Mouse (Mus musculus) CH12.LX (cell line): ENCODE results near the gene Zfp638. TPM values are rescaled to one million over a fixed set of nuclear protein-coding genes. Genes with fewer than 3 reads are reported as not detected.

Experiments used
- DNase-seq: peaks from one replicate; pipeline ENCODE4 v3.0.0-alpha.2; 2013; ENCODE audit errors: extremely low read depth
- H3K27ac ChIP-seq: 2 replicates; pipeline ENCODE4 v1.5.1; 2012; ENCODE audit warnings: low read depth, mild to moderate bottlenecking, control low read depth, moderate library complexity; ENCODE audit not compliant: insufficient read depth
- H3K27me3 ChIP-seq: replicated peaks from 2 replicates; pipeline ENCODE3; 2012; ENCODE audit warnings: inconsistent platforms
- H3K36me3 ChIP-seq, 2 experiments: replicated peaks in 1 of 2; 2 replicates each; pipeline versions ENCODE3 to v1.6.1; 2012; ENCODE audit warnings: inconsistent platforms in 1 of 2, low read length in 1 of 2, mild to moderate bottlenecking in 1 of 2, mixed read lengths in 1 of 2, moderate library complexity in 1 of 2; ENCODE audit not compliant: control insufficient read depth in 1 of 2, insufficient read depth in 1 of 2
- H3K4me1 ChIP-seq, 2 experiments: 2 replicates each; pipeline ENCODE4 v1.6.1; 2012; ENCODE audit warnings: inconsistent platforms in 1 of 2, moderate library complexity in 1 of 2; ENCODE audit not compliant: insufficient read depth in 2 of 2, control insufficient read depth in 1 of 2
- H3K4me2 ChIP-seq: 2 replicates; pipeline ENCODE4 v1.6.1; 2012; ENCODE audit warnings: low read depth, mild to moderate bottlenecking, control low read depth; ENCODE audit not compliant: poor library complexity, insufficient read depth, severe bottlenecking
- H3K4me3 ChIP-seq, 3 experiments: fragments of 150-350 bp in 1 of 3; sonication (generic) in 1 of 3; replicated peaks in 1 of 3; 2 replicates each; pipeline versions ENCODE3 to v1.5.1; 2011 to 2012; ENCODE audit warnings: low read depth in 2 of 3, low read length in 2 of 3, mild to moderate bottlenecking in 2 of 3, moderate library complexity in 2 of 3, control low read depth in 1 of 3, improper control_type of control experiment in 1 of 3, inconsistent platforms in 1 of 3, mixed read lengths in 1 of 3; ENCODE audit not compliant: poor library complexity in 1 of 3
- H3K79me2 ChIP-seq: replicated peaks from 2 replicates; pipeline ENCODE4 v1.6.1; 2012; ENCODE audit warnings: mild to moderate bottlenecking, moderate library complexity; ENCODE audit not compliant: control insufficient read depth, poor library complexity, insufficient read depth, severe bottlenecking; ENCODE audit errors: extremely low read depth
- H3K9ac ChIP-seq: 2 replicates; pipeline ENCODE4 v1.6.1; 2012; ENCODE audit warnings: low read depth, mild to moderate bottlenecking, control low read depth, moderate library complexity; ENCODE audit not compliant: insufficient read depth
- H3K9me3 ChIP-seq: replicated peaks from 2 replicates; pipeline ENCODE3; 2012; ENCODE audit warnings: low read length, inconsistent platforms, mixed read lengths
- CHD1 ChIP-seq: IDR thresholded peaks from 2 replicates; pipeline ENCODE4 v1.6.1; 2012; ENCODE audit warnings: low read depth, low read length, improper control_type of control experiment, inconsistent platforms
- CHD2 ChIP-seq: IDR thresholded peaks from 2 replicates; pipeline ENCODE4 v1.6.1; 2011; ENCODE audit warnings: low read length, improper control_type of control experiment
- CTCF ChIP-seq, 2 experiments: IDR thresholded peaks in 1 of 2; conservative IDR thresholded peaks in 1 of 2; 2 replicates each; pipeline ENCODE4 v1.5.1; 2011 to 2012; ENCODE audit warnings: low read depth in 2 of 2, low read length in 2 of 2, improper control_type of control experiment in 1 of 2, inconsistent platforms in 1 of 2, mild to moderate bottlenecking in 1 of 2, moderate library complexity in 1 of 2
- GABPA ChIP-seq: IDR thresholded peaks from 2 replicates; pipeline ENCODE4 v1.6.1; 2012; ENCODE audit warnings: low read depth, low read length, improper control_type of control experiment, inconsistent platforms; ENCODE audit not compliant: insufficient replicate concordance
- JUN ChIP-seq: IDR thresholded peaks from 2 replicates; pipeline ENCODE4 v1.6.1; 2011; ENCODE audit warnings: low read depth, mild to moderate bottlenecking, low read length, improper control_type of control experiment, moderate library complexity; ENCODE audit not compliant: insufficient read depth
- MEF2A ChIP-seq: IDR thresholded peaks from 2 replicates; pipeline ENCODE4 v1.6.1; 2014; ENCODE audit warnings: low read depth, mild to moderate bottlenecking, inconsistent platforms, low read length, improper control_type of control experiment, borderline replicate concordance
- MXI1 ChIP-seq: IDR thresholded peaks from 2 replicates; pipeline ENCODE4 v1.6.1; 2011; ENCODE audit warnings: mild to moderate bottlenecking, low read depth, low read length, improper control_type of control experiment
- NRF1 ChIP-seq: IDR thresholded peaks from 2 replicates; pipeline ENCODE4 v1.6.1; 2014; ENCODE audit warnings: low read depth, mild to moderate bottlenecking, inconsistent platforms, low read length, improper control_type of control experiment, moderate library complexity
- POLR2AphosphoS2 ChIP-seq: IDR thresholded peaks from 2 replicates; pipeline ENCODE4 v1.6.1; 2011; ENCODE audit warnings: low read depth, low read length, improper control_type of control experiment
- RAD21 ChIP-seq: IDR thresholded peaks from 2 replicates; pipeline ENCODE4 v1.6.1; 2011; ENCODE audit warnings: low read depth, mild to moderate bottlenecking, low read length, improper control_type of control experiment, moderate library complexity
- RCOR1 ChIP-seq: conservative IDR thresholded peaks from 2 replicates; pipeline ENCODE4 v1.6.1; 2012; ENCODE audit warnings: low read depth, mild to moderate bottlenecking, inconsistent platforms, low read length, improper control_type of control experiment
- SIN3A ChIP-seq: IDR thresholded peaks from 2 replicates; pipeline ENCODE4 v1.6.1; 2012; ENCODE audit warnings: low read length, improper control_type of control experiment, inconsistent platforms
- UBTF ChIP-seq: IDR thresholded peaks from 2 replicates; pipeline ENCODE4 v1.6.1; 2012; ENCODE audit warnings: low read depth, mild to moderate bottlenecking, inconsistent platforms, low read length, improper control_type of control experiment, moderate library complexity
- USF1 ChIP-seq: IDR thresholded peaks from 2 replicates; pipeline ENCODE4 v1.6.1; 2014; ENCODE audit warnings: low read depth, mild to moderate bottlenecking, inconsistent platforms, low read length, improper control_type of control experiment
- ZMIZ1 ChIP-seq: IDR thresholded peaks from 2 replicates; pipeline ENCODE4 v1.6.1; 2012; ENCODE audit warnings: low read depth, mild to moderate bottlenecking, inconsistent platforms, low read length, improper control_type of control experiment
- dilution Hi-C: fragments of 300-500 bp; cut with MboI; formaldehyde crosslinking; loops from 2 replicates; pipeline ENCODE4 v1.14.3; 2020; ENCODE audit warnings: low sequenced_read_pairs; ENCODE audit not compliant: extremely low pct_unique_long_range_greater_than_20kb, extremely low pct_ligation_motif_present
- in situ Hi-C: fragments of 300-500 bp; cut with MboI; formaldehyde crosslinking; loops from 3 replicates; pipeline ENCODE4 v1.14.3; 2019; ENCODE audit warnings: low sequenced_read_pairs, low pct_ligation_motif_present, low pct_unique_long_range_greater_than_20kb, mixed read lengths
- polyA plus RNA-seq: library from polyadenylated mRNA; unstranded; fragments of >175 nt; gene quantifications from 2 replicates; pipeline ENCODE4 v1.2.1, GENCODE M21; 2012; ENCODE audit warnings: low read depth; ENCODE audit not compliant: insufficient read length
- total RNA-seq, 2 experiments: library from RNA; depleted of rRNA; stranded (reverse); fragments of 300-350 nt in 1 of 2; fragments of >200 nt in 1 of 2; gene quantifications; 2 replicates each; pipeline ENCODE4 v1.2.3; 2012 to 2014

The Zfp638 gene
- total and polyA plus RNA-seq, 3 experiments: 42.1 to 57.3 (median 48.0) TPM

DNA sequence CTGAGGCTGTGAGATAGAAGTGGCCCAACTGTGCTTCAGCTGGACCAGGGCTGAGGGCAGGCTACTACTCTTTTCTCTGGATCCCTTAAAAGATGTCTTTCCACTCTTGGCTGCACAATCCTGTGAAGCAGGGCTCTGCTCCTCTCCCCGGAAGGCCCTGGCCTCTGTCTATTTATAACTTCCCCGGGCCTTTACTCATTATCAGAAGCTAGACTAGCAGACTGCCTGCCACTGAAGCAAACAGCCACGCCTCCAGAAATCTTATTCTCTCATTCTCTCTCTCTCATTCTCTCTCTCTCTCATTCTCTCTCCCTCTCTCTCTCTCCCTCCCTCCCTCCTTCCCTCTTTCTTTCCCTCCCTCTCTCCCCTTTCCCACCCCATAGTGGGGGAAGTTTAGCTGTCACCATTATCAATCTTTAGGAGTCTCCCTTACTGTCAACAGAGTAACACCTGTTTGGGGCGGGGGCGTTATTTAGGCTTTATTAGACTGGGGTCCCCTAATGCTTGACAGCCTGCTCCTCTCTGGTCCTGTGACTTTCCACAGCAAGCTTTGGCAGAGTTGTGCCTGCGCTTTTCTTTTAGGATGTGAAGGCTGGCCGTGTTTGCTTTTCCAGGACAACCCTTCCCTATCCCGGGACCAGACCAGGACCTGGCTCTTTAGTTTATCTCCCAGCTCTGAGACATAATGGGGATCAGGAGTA is 142.4 kb downstream of the Zfp638 start:
- DNase-seq: peak; percentile 35
- no peaks in the 10 kb centered on the region for H3K9me3 ChIP-seq
- TF ChIP-seq RAD21 (no peak), UBTF (no peak), MEF2A (peak; percentile 71; the same call in 1 of the 2 replicates)
- TF ChIP-seq, all 38 proteins: peak for 1
- dilution Hi-C loops: no loop called here
- peak overlapping the region; percentile 20 to 41 (median 26) for H3K4me3 ChIP-seq
- H3K27me3 ChIP-seq: peaks cover 4% of the 10 kb centered on the region
- H3K4me2 ChIP-seq: peak overlapping the region; percentile 89
- in situ Hi-C loops: no loop called here
- no peaks in the 10 kb centered on the region for H3K36me3 ChIP-seq
- peaks cover 9 to 28% of the 10 kb centered on the region in 2 experiments for H3K4me1 ChIP-seq
- no peak overlapping the region for H3K27ac ChIP-seq
- no peaks in the 10 kb centered on the region for H3K79me2 ChIP-seq
- no peak overlapping the region for H3K9ac ChIP-seq

DNA sequence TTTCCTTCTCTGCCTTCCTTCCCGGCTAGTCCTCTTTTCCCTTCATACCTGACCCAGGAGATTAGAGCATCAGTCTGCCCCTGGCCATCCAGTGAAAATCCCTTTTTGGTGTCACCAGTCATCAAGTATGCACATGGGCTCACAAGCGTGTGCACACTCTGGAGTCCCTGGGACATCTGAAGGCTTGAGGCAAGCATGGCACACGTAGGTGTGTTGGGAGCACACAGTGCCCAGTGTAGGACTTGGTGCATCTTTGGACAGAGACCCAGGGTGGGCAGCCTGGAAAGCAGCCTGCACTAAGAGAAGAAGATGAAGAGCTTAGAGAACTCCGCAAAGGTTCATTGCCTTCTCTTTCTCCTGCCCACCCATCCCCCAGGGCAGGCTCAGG is 143.0 kb downstream of the Zfp638 start:
- no peak overlapping the region for H3K27ac ChIP-seq
- DNase-seq: no peak
- dilution Hi-C loops (no loop called here), in situ Hi-C loops (no loop called here)
- no peak overlapping the region for H3K4me2 ChIP-seq
- no peaks in the 10 kb centered on the region for H3K9me3 ChIP-seq
- no peak overlapping the region for H3K4me3 ChIP-seq
- peaks cover 9 to 28% of the 10 kb centered on the region in 2 experiments for H3K4me1 ChIP-seq
- no peaks in the 10 kb centered on the region for H3K79me2 ChIP-seq
- TF ChIP-seq MXI1 (no peak), POLR2AphosphoS2 (no peak), GABPA (no peak), ZMIZ1 (no peak), JUN (no peak), RAD21 (no peak), CHD2 (no peak), USF1 (no peak), RCOR1 (no peak), SIN3A (no peak), CTCF (conservative IDR thresholded peaks at IDR 0.05 in 1 of 2, IDR thresholded peaks at IDR 0.05 in 1 of 2; ENCODE audit: low read depth in 2 of 2, low read length in 2 of 2) (no peak), NRF1 (no peak), CHD1 (no peak)
- no peak overlapping the region for H3K9ac ChIP-seq
- H3K36me3 ChIP-seq: no peaks in the 10 kb centered on the region
- peaks cover 4% of the 10 kb centered on the region for H3K27me3 ChIP-seq
